ENCODE assay signal across 12 mouse cellular contexts in the genomic region with DNA sequence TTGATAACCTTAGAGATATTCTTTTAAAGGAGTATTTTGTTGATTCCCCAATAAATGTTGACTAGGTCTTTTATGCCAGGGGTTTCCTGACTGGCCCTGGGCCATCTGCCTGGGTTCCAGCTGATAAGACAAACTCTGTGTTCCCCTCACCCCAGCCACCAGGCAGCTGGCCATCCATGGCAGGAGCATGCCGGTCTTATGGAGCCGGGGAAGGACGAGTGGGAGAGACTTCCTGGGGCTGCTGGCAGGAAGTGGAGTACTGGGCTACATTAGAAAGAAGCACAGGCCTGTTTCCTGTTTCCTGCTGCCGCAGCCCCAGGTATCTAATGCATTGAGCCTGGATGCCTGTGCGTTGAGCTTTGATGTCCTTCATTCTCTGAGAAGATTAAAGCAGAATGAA.
DNase-seq lines count a peak whose midpoint lies in the region; ATAC-seq lines count a peak whose summit lies in the region.
"Had no signal": no experiment of that assay in that cellular context is flagged by ENCODE, and none has a peak within 500 bp of the region (broad histone marks: within the 10 kb centered on the region; RNA-seq: fewer than 3 reads in every experiment).

No protein-coding gene starts in this region.

- no peak overlapping the region for H3K4me2 ChIP-seq in neural tube, embryonic 13.5 days
- H3K4me2 ChIP-seq: hindbrain, embryonic 14.5 days; liver, embryonic 12.5 days had no signal

- 65% methylated on average over 5 of the region's 5 CpGs for WGBS in neural tube, embryonic 13.5 days

- H3K4me1 ChIP-seq in neural tube, embryonic 13.5 days (replicated peaks), result no peaks in the 10 kb centered on the region; the same call in 1 of the 2 replicates

- no peak overlapping the region for H3K9ac ChIP-seq in neural tube, embryonic 13.5 days
- H3K9ac ChIP-seq: hindbrain, embryonic 14.5 days; liver, embryonic 12.5 days had no signal

- peaks cover 14% of the 10 kb centered on the region; the same call in 1 of the 2 replicates for H3K36me3 ChIP-seq in neural tube, embryonic 13.5 days
- H3K36me3 ChIP-seq: liver, embryonic 12.5 days had no signal

- ATAC-seq in neural tube, embryonic 13.5 days (ENCODE audit: low read depth), result no peak
- ATAC-seq in inflammation-experienced regulatory T-cells, adult 6 months, result peak; percentile 77
- ATAC-seq: liver, embryonic 12.5 days had no signal

- peak; percentile 53 for DNase-seq in adrenal gland, postnatal 14 days
- DNase-seq in adrenal gland, adult 18-20 months (ENCODE audit: low spot score in 2 of 2), result no peak
- no peak for DNase-seq in neural tube, embryonic 10.5 days (ENCODE audit: extremely low spot score, low spot score)
- DNase-seq in thymus, postnatal 0 days (ENCODE audit: low spot score), result peak; percentile 26
- no peak for DNase-seq in MN1 (ENCODE audit: low spot score)
- DNase-seq in gastrocnemius, adult 8-10 months (ENCODE audit: low spot score in 2 of 2), result no peak
- DNase-seq: layer of hippocampus, postnatal 36 days; right cerebral cortex, adult 18-20 months had no signal

- H3K4me3 ChIP-seq in neural tube, embryonic 13.5 days, result no peak overlapping the region
- H3K4me3 ChIP-seq: liver, embryonic 12.5 days had no signal

- no peaks in the 10 kb centered on the region for H3K27me3 ChIP-seq in neural tube, embryonic 13.5 days
- H3K27me3 ChIP-seq: liver, embryonic 12.5 days had no signal

- 0 out of 2 replicates have a peak overlapping the region, but pooled peaks have one; percentile 13 for H3K27ac ChIP-seq in neural tube, embryonic 13.5 days (replicated peaks)
- H3K27ac ChIP-seq: hindbrain, embryonic 14.5 days; liver, embryonic 12.5 days had no signal

- no peaks in the 10 kb centered on the region for H3K9me3 ChIP-seq in neural tube, embryonic 13.5 days
- H3K9me3 ChIP-seq: liver, embryonic 12.5 days had no signal

Comparison
In these comparisons a context has a peak if more than half of its experiments do, and no peak if none do; other contexts are left out.
1. DNase-seq: peak in adrenal gland, postnatal 14 days (single experiment) and thymus, postnatal 0 days (single experiment); none in adrenal gland, adult 18-20 months (0 of 2), neural tube, embryonic 10.5 days (single experiment), MN1 (single experiment) and gastrocnemius, adult 8-10 months (0 of 2).